Comparison of ENCODE assay signal across 9 mouse cellular contexts in the genomic region with DNA sequence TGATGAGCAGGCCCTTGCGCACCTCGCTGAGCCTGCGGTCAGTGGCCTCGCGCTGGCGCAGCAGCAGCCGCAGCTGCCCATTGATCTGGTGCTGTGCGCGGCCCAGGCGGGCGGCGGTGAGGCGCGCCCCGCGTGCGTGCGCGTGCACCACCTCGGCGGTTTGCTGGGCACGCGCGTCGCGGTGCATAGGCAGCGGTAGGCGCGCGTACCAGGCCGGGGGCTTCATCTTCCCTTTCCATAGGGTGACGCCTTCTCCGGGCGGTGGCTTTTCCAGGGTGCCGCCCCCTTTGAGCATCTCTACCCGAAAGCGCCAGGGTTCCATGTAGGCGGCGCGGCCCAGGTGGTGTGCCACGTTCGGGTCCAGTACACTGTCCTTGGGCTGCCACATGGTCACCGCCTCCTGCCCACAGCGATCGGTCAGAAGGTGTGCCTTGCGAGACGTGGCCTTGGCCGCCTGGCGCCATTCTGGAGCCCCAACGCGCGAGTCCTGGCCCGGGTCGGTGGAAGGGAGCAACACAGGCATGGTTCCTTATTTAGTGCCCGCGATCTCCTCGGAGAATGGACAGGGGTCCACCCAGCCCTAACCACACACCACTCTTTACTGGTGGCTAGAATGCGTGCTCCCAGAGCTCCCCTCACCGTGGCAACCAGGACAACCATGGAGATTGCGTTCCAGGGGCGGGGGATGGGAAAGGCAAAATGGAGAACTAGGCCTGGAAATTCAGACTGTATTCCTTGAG. TPM values are rescaled to one million over a fixed set of nuclear protein-coding genes. Genes with fewer than 3 reads are reported as not detected.
DNase-seq lines count a peak whose midpoint lies in the region; ATAC-seq and TF ChIP-seq lines count a peak whose summit lies in the region.
"Had no signal": no experiment of that assay in that cellular context is flagged by ENCODE, and none has a peak within 500 bp of the region (broad histone marks: within the 10 kb centered on the region; RNA-seq: fewer than 3 reads in every experiment).

A gene (minus strand): TSS at position 614 of the 740 bp plus-strand sequence.

- H3K27me3 ChIP-seq in heart, adult 2 months (ENCODE audit: control insufficient read depth, insufficient read depth, low read length) = peaks cover 5% of the 10 kb centered on the region; the same call in 1 of the 2 replicates
- no peaks in the 10 kb centered on the region for H3K27me3 ChIP-seq in kidney, postnatal 0 days (ENCODE audit: insufficient read depth, low read length)
- no peaks in the 10 kb centered on the region; the same call in 1 of the 2 replicates for H3K27me3 ChIP-seq in neural tube, embryonic 15.5 days (replicated peaks)

- peak; percentile 13 to 36 for DNase-seq in heart, adult 2 months
- no peak for DNase-seq in heart, postnatal 25 days (ENCODE audit: low spot score)
- DNase-seq in gastrocnemius, postnatal 14 days = peak; percentile 30
- peak; percentile 86 for DNase-seq in kidney, postnatal 0 days (ENCODE audit: low spot score)
- DNase-seq in liver = peak; percentile 59
- peak; percentile 70 for DNase-seq in yolk sac, embryonic 10.5 days (ENCODE audit: low spot score)

- TF ChIP-seq POLR2A in heart, adult 2 months (IDR thresholded peaks at IDR 0.05; ENCODE audit: insufficient read depth, low read depth, low read length) = no peak
- peak; percentile 80 for TF ChIP-seq POLR2A in cortical plate, adult 2 months (IDR thresholded peaks at IDR 0.05; ENCODE audit: extremely low read depth, insufficient read depth, low read length)

- no peaks in the 10 kb centered on the region for H3K4me1 ChIP-seq in heart, adult 2 months (ENCODE audit: control insufficient read depth, insufficient read depth, low read length)
- no peaks in the 10 kb centered on the region for H3K4me1 ChIP-seq in cortical plate, adult 2 months (ENCODE audit: control insufficient read depth, insufficient read depth, low read length)
- peaks cover 1% of the 10 kb centered on the region; the same call in 1 of the 2 replicates for H3K4me1 ChIP-seq in kidney, postnatal 0 days (replicated peaks; ENCODE audit: insufficient read depth, low read length)
- H3K4me1 ChIP-seq in neural tube, embryonic 15.5 days = peaks cover 23% of the 10 kb centered on the region

- peak within 1 kb of the TSS; percentile 44; the same call in 1 of the 2 replicates for H3K9ac ChIP-seq in heart, adult 2 months (ENCODE audit: low read depth, low read length)
- H3K9ac ChIP-seq in kidney, postnatal 0 days (ENCODE audit: low read depth, low read length) = peak within 1 kb of the TSS; percentile 33
- H3K9ac ChIP-seq in neural tube, embryonic 15.5 days (replicated peaks) = peak within 1 kb of the TSS; percentile 60

- no peaks in the 10 kb centered on the region for H3K36me3 ChIP-seq in heart, adult 2 months (ENCODE audit: control insufficient read depth, insufficient read depth, low read length)
- no peaks in the 10 kb centered on the region for H3K36me3 ChIP-seq in kidney, postnatal 0 days (ENCODE audit: insufficient read depth, low read length)
- H3K36me3 ChIP-seq in neural tube, embryonic 15.5 days = no peaks in the 10 kb centered on the region

- no peak for TF ChIP-seq EP300 in heart, adult 2 months (IDR thresholded peaks at IDR 0.05; ENCODE audit: insufficient read depth, low read depth, low read length)

- WGBS in heart, adult 2 months = 3% methylated on average over 61 of the region's 61 CpGs
- under 1% methylated on average over 61 of the region's 61 CpGs for WGBS in kidney, postnatal 0 days
- under 1% methylated on average over 61 of the region's 61 CpGs for whole genome bisulfite sequencing in neural tube, embryonic 15.5 days

- peak; percentile 93 for ATAC-seq in kidney, postnatal 0 days (replicated peaks; ENCODE audit: low FRiP score, low read depth)
- ATAC-seq in neural tube, embryonic 15.5 days (ENCODE audit: low FRiP score) = peak; percentile 96

- TF ChIP-seq CTCF in heart, adult 2 months (IDR thresholded peaks at IDR 0.05) = no peak
- TF ChIP-seq CTCF in cortical plate, adult 2 months (IDR thresholded peaks at IDR 0.05; ENCODE audit: extremely low read depth, insufficient read depth, low read length) = no peak
- no peak for TF ChIP-seq CTCF in kidney, postnatal 0 days (IDR thresholded peaks at IDR 0.05; ENCODE audit: low read depth)

- peak within 1 kb of the TSS; percentile 87 for H3K4me2 ChIP-seq in kidney, postnatal 0 days (ENCODE audit: low read length)
- peak within 1 kb of the TSS; percentile 79 for H3K4me2 ChIP-seq in neural tube, embryonic 15.5 days

- no peaks in the 10 kb centered on the region for H3K9me3 ChIP-seq in kidney, postnatal 0 days (replicated peaks; ENCODE audit: low read length)
- no peaks in the 10 kb centered on the region for H3K9me3 ChIP-seq in neural tube, embryonic 15.5 days (replicated peaks)

- peak within 1 kb of the TSS; percentile 36 for H3K4me3 ChIP-seq in heart, adult 2 months
- H3K4me3 ChIP-seq in cortical plate, adult 2 months (ENCODE audit: insufficient read depth, low read length) = peak within 1 kb of the TSS; percentile 85
- H3K4me3 ChIP-seq in kidney, postnatal 0 days (replicated peaks; ENCODE audit: low read depth, low read length) = peak within 1 kb of the TSS; percentile 44
- peak within 1 kb of the TSS; percentile 48 for H3K4me3 ChIP-seq in neural tube, embryonic 15.5 days (replicated peaks)

- no peaks in the 10 kb centered on the region for H3K79me2 ChIP-seq in heart, adult 2 months (replicated peaks; ENCODE audit: control insufficient read depth, insufficient read depth, low read length)

- intact Hi-C loops in heart, adult 2 months (cut with DNase I) = loop anchor here (10.0 kb wide), 1 partner anchor 912 kb away; a partner anchor contains a TSS
- intact Hi-C loops in heart, postnatal 25 days (cut with DNase I) = no loop called here
- intact Hi-C loops in gastrocnemius, postnatal 14 days (cut with DNase I; ENCODE audit: low total_unique reads) = no loop called here

- H3K27ac ChIP-seq in heart, adult 2 months = no peak within 1 kb of the TSS
- peak within 1 kb of the TSS; percentile 88 for H3K27ac ChIP-seq in cortical plate, adult 2 months (ENCODE audit: insufficient read depth, low read length)
- H3K27ac ChIP-seq in kidney, postnatal 0 days = no peak within 1 kb of the TSS
- H3K27ac ChIP-seq in neural tube, embryonic 15.5 days (replicated peaks) = peak within 1 kb of the TSS; percentile 92

RNA-seq across cellular contexts. Expression of the gene that starts here (rescaled TPM):
- total RNA-seq in heart, adult 2 months (2021) = not detected
- not detected in 2 replicates for polyA plus RNA-seq in heart, adult 2 months (2012; rRNA removed)
- not detected for total RNA-seq in heart, postnatal 25 days (2021)
- 0.19 TPM in 2 replicates for polyA plus RNA-seq in cortical plate, adult 2 months (2012; rRNA removed)
- not detected for total RNA-seq in gastrocnemius, postnatal 14 days (2021)
- polyA plus RNA-seq in kidney, postnatal 0 days (2015; fragmentation: Nextera tagmentation; extraction: Ambion mirVana) = not detected in 2 replicates
- polyA plus RNA-seq in neural tube, embryonic 15.5 days (2015; fragmentation: Nextera tagmentation; extraction: Ambion mirVana) = 0.36 and 0.49 TPM in 2 replicates
- polyA plus RNA-seq: C2C12 had no signal

Comparison
In these comparisons a context has a peak if more than half of its experiments do, and no peak if none do; other contexts are left out.
1. Peak in DNase-seq, H3K4me3 ChIP-seq and H3K9ac ChIP-seq in heart, adult 2 months; RNA of the gene not detected or under 1 TPM.
2. Peak in DNase-seq in gastrocnemius, postnatal 14 days; RNA of the gene not detected or under 1 TPM.
3. Peak in DNase-seq, ATAC-seq, H3K4me3 ChIP-seq, H3K9ac ChIP-seq and H3K4me2 ChIP-seq in kidney, postnatal 0 days; RNA of the gene not detected or under 1 TPM.
4. Peak in ATAC-seq, H3K4me3 ChIP-seq, H3K27ac ChIP-seq, H3K9ac ChIP-seq and H3K4me2 ChIP-seq in neural tube, embryonic 15.5 days; RNA of the gene not detected or under 1 TPM.